Mouse (Mus musculus) neural tube, embryonic 12.5 days (tissue): ENCODE measurements around the gene Atf6b. TPM values are rescaled to one million over a fixed set of nuclear protein-coding genes. Genes with fewer than 3 reads are reported as not detected.

Experiments
- ATAC-seq: fragments of 200-750 bp; cut with Nextera tagmentation; 2 replicates; pipeline ENCODE4 v1.8.0; 2017; ENCODE audit warnings: low read depth, mild to moderate bottlenecking, moderate TSS enrichment, moderate library complexity; ENCODE audit not compliant: low FRiP score
- H3K27ac ChIP-seq: fragments of 300-500 bp; sonication (generic); 2 replicates; pipeline ENCODE4 v1.5.1; 2016
- H3K27me3 ChIP-seq: fragments of 300-500 bp; sonication (generic); replicated peaks from 2 replicates; pipeline ENCODE4 v1.6.1; 2016; ENCODE audit warnings: mild to moderate bottlenecking
- H3K36me3 ChIP-seq: fragments of 300-500 bp; sonication (generic); 2 replicates; pipeline ENCODE4 v1.6.1; 2016; ENCODE audit warnings: mild to moderate bottlenecking
- H3K4me1 ChIP-seq: fragments of 300-500 bp; sonication (generic); 2 replicates; pipeline ENCODE4 v1.6.1; 2016
- H3K4me2 ChIP-seq: fragments of 300-500 bp; sonication (generic); replicated peaks from 2 replicates; pipeline ENCODE4 v1.6.1; 2016; ENCODE audit warnings: mild to moderate bottlenecking
- H3K4me3 ChIP-seq: fragments of 300-500 bp; sonication (generic); 2 replicates; pipeline ENCODE4 v1.5.1; 2016
- H3K9ac ChIP-seq: fragments of 300-500 bp; sonication (generic); 2 replicates; pipeline ENCODE4 v1.6.1; 2016; ENCODE audit warnings: mild to moderate bottlenecking
- H3K9me3 ChIP-seq: fragments of 300-500 bp; sonication (generic); 2 replicates; pipeline ENCODE4 v1.6.1; 2016; ENCODE audit warnings: mild to moderate bottlenecking
- WGBS: fragments of 180-500 bp; shearing (Covaris S2); methylation state at CpG from one replicate; pipeline ENCODE4 v1.1.7; 2016; 5-methylcytosine and 5-hydroxymethylcytosine counted together
- polyA plus RNA-seq: library from polyadenylated mRNA; unstranded; fragments of >200 nt; fragmentation: Nextera tagmentation; extraction: Ambion mirVana; gene quantifications from 2 replicates; pipeline ENCODE4 v1.2.1, GENCODE M21; 2016

Gene Atf6b
- polyA plus RNA-seq, 1 experiment from 2014 or later: 120 TPM

GRCm38 (mm10) chr17:34611050-34611449, 35.9 kb upstream of the Atf6b start:
- Histone ChIP-seq H3K27ac (no peak overlapping the region), H3K4me1 (peaks cover 27% of the 10 kb centered on the region), H3K36me3 (peaks cover 70% of the 10 kb centered on the region), H3K9me3 (no peaks in the 10 kb centered on the region), H3K27me3 (no peaks in the 10 kb centered on the region), H3K4me2 (no peak overlapping the region), H3K9ac (no peak overlapping the region), H3K4me3 (no peak overlapping the region)
- 94% methylated on average over 8 of the region's 8 CpGs for WGBS
- ATAC-seq: no peak

DNA sequence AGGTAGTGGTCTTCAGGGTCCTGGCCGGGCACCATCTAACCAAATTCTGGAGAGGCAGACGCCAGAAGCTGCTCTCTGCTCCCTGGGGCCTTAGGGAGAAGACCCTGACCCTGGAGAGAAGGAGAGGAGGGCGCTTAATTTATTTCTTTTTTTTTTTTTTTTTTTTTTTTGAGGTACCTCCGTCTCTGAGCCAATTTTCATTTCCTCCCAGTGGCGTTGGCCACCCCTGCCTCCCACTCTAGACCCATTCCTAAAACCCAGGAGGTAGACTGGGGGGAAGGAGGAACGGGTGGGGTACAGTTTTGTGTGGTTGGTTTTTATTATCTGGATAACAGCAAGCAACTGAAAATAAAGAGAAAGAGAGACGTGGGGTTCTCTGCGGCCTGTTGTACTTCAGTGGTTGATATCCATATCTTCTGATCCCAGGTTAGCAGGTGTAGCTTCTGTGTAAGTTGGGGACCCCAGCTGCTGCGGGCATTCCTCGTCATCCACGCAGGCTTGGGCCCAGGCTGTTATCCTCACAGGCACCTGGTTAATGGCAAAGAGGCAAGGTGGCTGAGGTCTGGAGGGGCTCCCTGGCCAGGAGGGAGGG, 33.8 kb upstream of the Atf6b start:
- H3K4me2 ChIP-seq: no peak overlapping the region
- H3K27me3 ChIP-seq: no peaks in the 10 kb centered on the region
- WGBS: 90% methylated on average over 11 of the region's 11 CpGs
- H3K9ac ChIP-seq: no peak overlapping the region
- H3K9me3 ChIP-seq: no peaks in the 10 kb centered on the region
- no peak for ATAC-seq
- H3K4me3 ChIP-seq: no peak overlapping the region
- H3K4me1 ChIP-seq: peaks cover 7% of the 10 kb centered on the region
- H3K36me3 ChIP-seq: peaks cover 71% of the 10 kb centered on the region
- no peak overlapping the region for H3K27ac ChIP-seq

DNA sequence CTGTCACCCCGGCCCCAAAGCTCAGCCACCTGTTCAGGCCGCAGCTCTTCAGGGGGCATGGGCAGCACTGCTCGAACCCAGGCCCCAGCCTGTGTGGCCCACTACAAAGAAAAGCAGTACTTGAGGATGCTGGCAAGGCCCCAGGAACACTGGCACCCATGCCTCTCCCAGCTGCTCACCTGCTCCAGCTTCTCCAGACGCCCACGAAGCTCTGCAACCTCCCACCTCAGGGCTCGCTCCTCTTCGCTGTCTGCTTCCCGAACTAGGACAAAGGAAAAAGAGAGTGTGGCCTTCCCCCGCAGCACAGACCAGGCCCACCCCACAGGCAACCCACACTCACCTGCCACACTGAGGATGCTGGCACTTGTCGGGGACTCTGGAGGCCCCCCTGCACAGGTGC, 33.1 kb upstream of the Atf6b start:
- Histone ChIP-seq H3K27me3 (no peaks in the 10 kb centered on the region), H3K4me3 (no peak overlapping the region), H3K36me3 (peaks cover 67% of the 10 kb centered on the region), H3K9me3 (no peaks in the 10 kb centered on the region), H3K4me2 (no peak overlapping the region), H3K27ac (no peak overlapping the region), H3K4me1 (peaks cover under 1% of the 10 kb centered on the region; the same call in 1 of the 2 replicates), H3K9ac (no peak overlapping the region)
- no peak for ATAC-seq
- WGBS: 91% methylated on average over 10 of the region's 10 CpGs

DNA sequence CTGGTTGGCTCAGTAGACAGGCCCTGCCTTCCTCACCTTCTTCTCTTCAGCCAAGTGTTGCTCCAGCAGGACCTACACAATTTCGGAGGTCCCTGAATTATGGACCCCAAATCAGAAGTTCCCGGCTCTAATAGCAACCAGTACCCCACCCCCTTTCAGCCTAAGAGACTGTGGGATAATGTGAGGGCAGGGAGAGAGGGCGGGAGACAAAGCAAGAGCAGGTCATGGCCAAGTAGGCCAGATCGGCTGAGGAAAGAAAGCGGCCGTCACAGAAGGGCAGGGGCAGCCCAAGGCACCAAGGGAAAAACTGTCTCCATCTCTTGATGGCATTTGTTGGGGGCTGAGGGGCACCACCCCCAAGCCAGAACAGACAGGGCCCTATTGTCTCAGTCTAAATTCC, 31.1 kb upstream of the Atf6b start, which contains the start of gene Egfl8:
TSS of gene Egfl8 (minus strand) at position 101 of the 400 bp plus-strand sequence.
- peak within 1 kb of the TSS; percentile 5; the same call in 1 of the 2 replicates for H3K4me3 ChIP-seq
- H3K9ac ChIP-seq: no peak within 1 kb of the TSS
- H3K9me3 ChIP-seq: no peaks in the 10 kb centered on the region
- H3K27me3 ChIP-seq: no peaks in the 10 kb centered on the region
- 65% methylated on average over 6 of the region's 6 CpGs for WGBS
- no peak for ATAC-seq
- peak within 1 kb of the TSS; percentile 24; the same call in 1 of the 2 replicates for H3K4me2 ChIP-seq
- no peaks in the 10 kb centered on the region for H3K4me1 ChIP-seq
- peaks cover 57% of the 10 kb centered on the region for H3K36me3 ChIP-seq
- H3K27ac ChIP-seq: no peak within 1 kb of the TSS

- no peak overlapping the region for H3K4me3 ChIP-seq
- no peaks in the 10 kb centered on the region for H3K27me3 ChIP-seq
- peaks cover 47% of the 10 kb centered on the region for H3K36me3 ChIP-seq
- no peak for ATAC-seq
- H3K9me3 ChIP-seq: no peaks in the 10 kb centered on the region
- no peak overlapping the region for H3K9ac ChIP-seq
- H3K4me1 ChIP-seq: no peaks in the 10 kb centered on the region
- no peak overlapping the region for H3K27ac ChIP-seq
- 20% methylated on average over 6 of the region's 6 CpGs for WGBS
- H3K4me2 ChIP-seq: no peak overlapping the region
These were observed 27.9 kb upstream of the Atf6b start for GRCm38 (mm10) chr17:34618999-34619398.

- Histone ChIP-seq H3K36me3 (peaks cover 31% of the 10 kb centered on the region), H3K27ac (no peak overlapping the region), H3K27me3 (no peaks in the 10 kb centered on the region), H3K4me3 (no peak overlapping the region), H3K9me3 (no peaks in the 10 kb centered on the region), H3K4me2 (no peak overlapping the region), H3K9ac (no peak overlapping the region), H3K4me1 (peaks cover 4% of the 10 kb centered on the region)
- WGBS: 90% methylated on average over 8 of the region's 8 CpGs
- ATAC-seq: no peak
These were observed 25.9 kb upstream of the Atf6b start for GRCm38 (mm10) chr17:34621006-34621405.

- Histone ChIP-seq H3K36me3 (peaks cover 22% of the 10 kb centered on the region), H3K9me3 (no peaks in the 10 kb centered on the region), H3K4me1 (peaks cover 15% of the 10 kb centered on the region), H3K4me2 (no peak overlapping the region), H3K27ac (no peak overlapping the region), H3K27me3 (no peaks in the 10 kb centered on the region), H3K4me3 (no peak overlapping the region), H3K9ac (no peak overlapping the region)
- ATAC-seq: no peak
- WGBS: 90% methylated on average over 9 of the region's 9 CpGs
These were observed 23.8 kb upstream of the Atf6b start for GRCm38 (mm10) chr17:34623161-34623560.

DNA sequence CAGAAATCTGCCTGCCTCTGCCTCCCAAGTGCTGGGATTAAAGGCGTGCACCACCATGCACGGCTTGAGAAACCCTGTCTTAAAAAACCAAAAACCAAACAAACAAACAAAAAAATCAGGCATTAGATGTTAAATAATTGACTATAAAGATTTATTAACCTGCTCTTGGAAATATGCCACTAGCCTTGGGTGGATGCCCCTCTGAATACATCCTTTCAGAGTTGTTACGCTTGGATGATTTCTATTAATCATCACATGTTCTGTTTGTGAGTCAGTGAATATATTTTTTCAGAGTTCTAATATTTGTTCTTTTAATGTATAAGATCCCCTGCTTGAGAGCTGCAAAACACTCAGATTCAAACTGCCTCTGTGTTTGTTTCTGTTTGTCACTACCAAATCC, 22.0 kb upstream of the Atf6b start:
- no peak overlapping the region for H3K4me2 ChIP-seq
- H3K27me3 ChIP-seq: peaks cover 9% of the 10 kb centered on the region
- H3K9ac ChIP-seq: no peak overlapping the region
- no peak overlapping the region for H3K27ac ChIP-seq
- peaks cover 22% of the 10 kb centered on the region for H3K36me3 ChIP-seq
- no peak overlapping the region for H3K4me3 ChIP-seq
- ATAC-seq: no peak
- H3K4me1 ChIP-seq: peaks cover 32% of the 10 kb centered on the region
- 96% methylated on average over 3 of the region's 3 CpGs for WGBS
- no peaks in the 10 kb centered on the region for H3K9me3 ChIP-seq

GRCm38 (mm10) chr17:34626062-34626772, 20.7 kb upstream of the Atf6b start:
- Histone ChIP-seq H3K4me2 (peak overlapping the region; percentile 86), H3K27ac (no peak overlapping the region), H3K4me1 (peaks cover 44% of the 10 kb centered on the region), H3K9ac (peak overlapping the region; percentile 60), H3K36me3 (peaks cover 22% of the 10 kb centered on the region), H3K4me3 (peak overlapping the region; percentile 60), H3K9me3 (no peaks in the 10 kb centered on the region), H3K27me3 (peaks cover 21% of the 10 kb centered on the region)
- ATAC-seq: no peak
- 55% methylated on average over 16 of the region's 16 CpGs for WGBS

GRCm38 (mm10) chr17:34626773-34627092, 20.2 kb upstream of the Atf6b start:
- peaks cover 49% of the 10 kb centered on the region for H3K4me1 ChIP-seq

DNA sequence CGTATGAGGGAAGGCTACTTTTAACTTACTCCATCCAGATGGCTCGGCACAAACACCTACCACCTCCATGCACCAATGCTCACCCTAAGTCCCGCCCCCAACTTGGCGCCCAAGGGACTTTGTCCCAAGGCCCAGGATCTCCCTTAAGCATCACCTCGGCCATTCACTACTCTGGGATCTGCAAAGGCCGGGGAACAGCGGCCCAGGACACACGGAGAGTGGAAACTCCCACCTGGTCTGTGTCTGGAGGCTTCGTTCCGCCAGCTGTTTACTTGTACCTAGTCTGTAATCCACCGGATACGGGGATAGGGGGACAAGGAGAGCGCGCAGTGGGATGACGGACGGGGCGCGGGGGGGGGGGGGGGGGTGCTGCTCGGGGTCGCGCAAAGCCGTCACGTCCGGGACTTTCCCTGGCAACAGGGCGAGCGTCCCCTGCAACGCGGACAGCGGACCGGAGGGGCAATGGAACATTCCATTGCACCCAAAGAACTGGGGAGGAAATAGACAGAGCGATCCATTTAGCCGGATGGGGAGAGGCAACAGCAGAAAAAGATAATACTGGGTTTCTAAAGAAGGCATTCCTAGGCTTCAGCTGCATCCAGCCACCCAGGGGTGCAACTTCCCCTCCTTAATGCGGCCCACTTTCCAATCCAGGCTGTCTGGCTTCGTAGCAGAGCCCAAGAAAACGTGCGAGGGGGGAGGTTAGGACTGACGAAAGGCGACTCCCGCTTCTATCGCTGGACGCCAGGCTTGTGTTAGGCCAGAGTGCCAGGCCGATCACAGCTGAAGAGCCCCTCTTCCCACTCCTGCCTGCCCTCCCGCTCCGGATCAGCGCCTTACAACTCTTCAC, 19.6 kb upstream of the Atf6b start:
- ATAC-seq: peak; percentile 83
- H3K27ac ChIP-seq: peak overlapping the region; percentile 72; the same call in 1 of the 2 replicates
- H3K4me3 ChIP-seq: peak overlapping the region; percentile 60
- peak overlapping the region; percentile 86 for H3K4me2 ChIP-seq
- peaks cover 32% of the 10 kb centered on the region for H3K27me3 ChIP-seq
- peaks cover 17% of the 10 kb centered on the region; the same call in 1 of the 2 replicates for H3K36me3 ChIP-seq
- peaks cover 55% of the 10 kb centered on the region for H3K4me1 ChIP-seq
- H3K9me3 ChIP-seq: no peaks in the 10 kb centered on the region
- 1% methylated on average over 40 of the region's 45 CpGs for WGBS
- H3K9ac ChIP-seq: peak overlapping the region; percentile 60

More at GRCm38 (mm10) chr17:34626773-34627092, 20.2 kb upstream of the Atf6b start:
- Histone ChIP-seq H3K36me3 (peaks cover 22% of the 10 kb centered on the region), H3K4me3 (peak overlapping the region; percentile 60), H3K4me2 (peak overlapping the region; percentile 86), H3K27me3 (peaks cover 26% of the 10 kb centered on the region), H3K9me3 (no peaks in the 10 kb centered on the region), H3K27ac (peak overlapping the region; percentile 17; the same call in 1 of the 2 replicates), H3K9ac (peak overlapping the region; percentile 60)
- ATAC-seq: peak; percentile 27; the same call in 1 of the 2 replicates
- WGBS: under 1% methylated on average over 18 of the region's 18 CpGs
